Mouse (Mus musculus) C2C12 (cell line): Measurements from ENCODE around the gene Lingo3.

Experiments
- CTCF ChIP-seq: IDR thresholded peaks from one replicate; pipeline ENCODE4 v1.5.1; 2011; ENCODE audit not compliant: control insufficient read depth, insufficient read depth, insufficient read length
- MAX ChIP-seq: IDR thresholded peaks from one replicate; pipeline ENCODE4 v1.6.1; 2011; ENCODE audit warnings: mild to moderate bottlenecking, control low read depth

- TF ChIP-seq CTCF = no peak
- TF ChIP-seq MAX = no peak
Observed at GRCm38 (mm10) chr10:80796307-80796848, 47.5 kb downstream of the Lingo3 start.
